Mouse (Mus musculus) intestine, embryonic 15.5 days (tissue): ENCODE measurements around the gene Slc5a5. TPM values are rescaled to one million over a fixed set of nuclear protein-coding genes. Genes with fewer than 3 reads are reported as not detected.

ENCODE experiments used
- ATAC-seq: fragments of 200-750 bp; cut with Nextera tagmentation; 2 replicates; pipeline ENCODE4 v1.8.0; 2017; ENCODE audit warnings: moderate TSS enrichment, moderate library complexity
- H3K27ac ChIP-seq: fragments of 300-500 bp; sonication (generic); 2 replicates; pipeline ENCODE4 v1.5.1; 2015; ENCODE audit warnings: mild to moderate bottlenecking, inconsistent platforms
- H3K27me3 ChIP-seq: fragments of 300-500 bp; sonication (generic); replicated peaks from 2 replicates; pipeline ENCODE4 v1.6.1; 2015; ENCODE audit warnings: inconsistent platforms
- H3K36me3 ChIP-seq: fragments of 300-500 bp; sonication (generic); 2 replicates; pipeline ENCODE4 v1.6.1; 2015; ENCODE audit warnings: inconsistent platforms
- H3K4me1 ChIP-seq: fragments of 300-500 bp; sonication (generic); replicated peaks from 2 replicates; pipeline ENCODE4 v1.6.1; 2015; ENCODE audit warnings: inconsistent platforms
- H3K4me2 ChIP-seq: fragments of 300-500 bp; sonication (generic); replicated peaks from 2 replicates; pipeline ENCODE4 v1.6.1; 2015; ENCODE audit warnings: mild to moderate bottlenecking, inconsistent platforms
- H3K4me3 ChIP-seq: fragments of 300-500 bp; sonication (generic); replicated peaks from 2 replicates; pipeline ENCODE4 v1.5.1; 2015; ENCODE audit warnings: inconsistent platforms
- H3K9ac ChIP-seq: fragments of 300-500 bp; sonication (generic); 2 replicates; pipeline ENCODE4 v1.6.1; 2015; ENCODE audit warnings: inconsistent platforms
- H3K9me3 ChIP-seq: fragments of 300-500 bp; sonication (generic); 2 replicates; pipeline ENCODE4 v1.6.1; 2016; ENCODE audit warnings: inconsistent platforms
- WGBS: fragments of 180-500 bp; shearing (Covaris S2); methylation state at CpG from one replicate; pipeline ENCODE4 v1.1.7; 2015; 5-methylcytosine and 5-hydroxymethylcytosine counted together
- polyA plus RNA-seq: library from polyadenylated mRNA; unstranded; fragments of >200 nt; fragmentation: Nextera tagmentation; extraction: Ambion mirVana; gene quantifications from 2 replicates; pipeline ENCODE4 v1.2.1, GENCODE M21; 2015

Gene Slc5a5
- polyA plus RNA-seq, 1 experiment from 2014 or later, result 0.40 TPM

DNA sequence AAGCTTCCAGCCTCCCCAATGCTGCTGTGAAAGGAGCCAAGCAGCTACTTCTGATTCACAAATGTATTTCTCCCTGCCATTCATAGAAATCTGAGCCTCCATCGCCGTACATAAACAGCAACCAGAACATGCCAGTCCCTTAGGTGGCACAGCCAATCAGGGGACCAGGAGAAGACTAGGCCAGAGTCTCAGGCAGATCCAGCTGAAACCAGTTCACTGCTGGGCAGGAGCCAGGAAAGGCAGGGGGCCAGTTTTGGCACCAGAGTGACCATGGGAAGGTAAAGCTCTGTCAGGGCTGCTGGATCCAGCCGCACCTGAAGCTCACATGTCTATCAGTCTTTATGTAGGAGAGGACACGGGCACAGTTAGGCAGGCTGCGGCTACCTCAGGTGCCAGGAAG is 1.9 kb downstream of the Slc5a5 start:
- 95% methylated on average over 5 of the region's 5 CpGs for WGBS
- H3K9me3 ChIP-seq, result no peaks in the 10 kb centered on the region
- peaks cover 42% of the 10 kb centered on the region for H3K27me3 ChIP-seq
- H3K4me3 ChIP-seq, result no peak overlapping the region
- H3K4me1 ChIP-seq, result peaks cover 20% of the 10 kb centered on the region
- peaks cover 21% of the 10 kb centered on the region for H3K36me3 ChIP-seq
- no peak overlapping the region for H3K9ac ChIP-seq
- H3K27ac ChIP-seq, result no peak overlapping the region
- H3K4me2 ChIP-seq, result no peak overlapping the region
- no peak for ATAC-seq

DNA sequence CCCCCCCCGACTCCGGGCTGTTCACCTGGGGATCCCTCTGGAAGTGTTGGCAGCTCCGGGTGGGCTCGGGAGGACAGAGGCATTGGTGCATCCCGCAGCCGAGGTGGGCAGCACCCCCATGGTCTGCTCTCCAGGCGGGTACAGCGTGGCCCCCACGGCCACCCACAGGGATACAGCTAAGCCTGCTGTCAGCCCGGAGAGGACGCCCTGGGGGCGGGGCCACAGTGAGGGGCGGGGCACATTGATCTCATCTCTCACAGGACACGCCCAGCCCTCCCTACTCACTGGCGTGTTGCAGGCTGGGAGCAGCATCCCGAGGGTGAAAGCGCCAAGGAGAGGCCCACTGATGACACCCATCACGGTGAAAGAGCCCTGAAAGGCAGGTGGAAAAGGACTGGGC is 4.9 kb downstream of the Slc5a5 start:
- H3K4me3 ChIP-seq, result no peak overlapping the region
- ATAC-seq, result no peak

DNA sequence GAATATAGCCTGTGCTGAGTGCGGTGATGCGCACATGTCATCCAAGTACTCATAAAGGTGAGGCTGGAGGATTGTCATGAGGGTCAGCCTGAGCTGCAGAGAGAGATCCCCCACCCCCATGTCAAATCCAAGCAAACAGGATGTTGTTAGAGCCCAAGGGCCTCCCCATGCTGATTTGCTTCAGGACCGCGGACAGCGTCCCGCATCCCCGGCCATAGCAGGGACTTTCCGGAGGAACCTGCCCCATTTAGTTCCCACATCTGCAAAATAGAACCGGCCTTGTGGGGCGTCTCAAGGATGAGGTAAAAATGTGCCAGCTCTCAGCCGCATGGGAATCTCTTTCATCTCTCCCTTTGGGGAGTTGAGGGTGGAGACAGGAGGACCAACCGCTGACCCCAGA is 6.9 kb downstream of the Slc5a5 start:
- Histone ChIP-seq H3K9ac (no peak overlapping the region), H3K4me3 (no peak overlapping the region), H3K27ac (no peak overlapping the region), H3K36me3 (no peaks in the 10 kb centered on the region), H3K27me3 (peaks cover 12% of the 10 kb centered on the region; the same call in 1 of the 2 replicates), H3K9me3 (no peaks in the 10 kb centered on the region), H3K4me2 (no peak overlapping the region), H3K4me1 (0 out of 2 replicates have a peak, but pooled peaks cover 4% of the 10 kb centered on the region)
- no peak for ATAC-seq
- 17% methylated on average over 12 of the region's 12 CpGs for WGBS

More for the DNA sequence above, 4.9 kb downstream of the Slc5a5 start:
- no peak overlapping the region for H3K9ac ChIP-seq
- H3K27me3 ChIP-seq, result peaks cover 33% of the 10 kb centered on the region
- H3K4me2 ChIP-seq, result peak overlapping the region; percentile 37
- WGBS, result 9% methylated on average over 17 of the region's 18 CpGs
- H3K4me1 ChIP-seq, result peaks cover 11% of the 10 kb centered on the region
- H3K9me3 ChIP-seq, result no peaks in the 10 kb centered on the region
- H3K36me3 ChIP-seq, result no peaks in the 10 kb centered on the region
- no peak overlapping the region for H3K27ac ChIP-seq

DNA sequence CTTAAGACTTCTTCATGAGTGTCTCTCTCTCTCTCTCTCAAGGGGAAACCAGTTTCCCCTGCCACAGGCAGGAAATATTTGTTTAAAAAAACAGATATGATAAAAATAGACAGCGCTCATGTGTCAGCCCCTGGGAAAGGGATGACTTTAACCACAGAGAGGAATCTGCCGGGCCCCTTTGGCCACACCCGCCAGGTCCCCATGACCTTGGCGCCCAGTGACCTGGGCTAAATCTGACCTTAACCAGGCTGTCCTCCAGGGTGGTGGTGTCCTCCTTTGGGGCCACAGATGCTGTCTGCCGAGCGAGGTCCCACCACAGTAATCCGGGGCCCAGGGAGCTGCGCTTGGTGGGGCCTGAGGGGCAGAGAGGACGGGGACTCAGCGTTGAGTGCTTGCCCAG is 7.9 kb downstream of the Slc5a5 start:
- Histone ChIP-seq H3K4me3 (no peak overlapping the region), H3K9ac (no peak overlapping the region), H3K9me3 (no peaks in the 10 kb centered on the region), H3K27ac (no peak overlapping the region), H3K4me1 (0 out of 2 replicates have a peak, but pooled peaks cover 4% of the 10 kb centered on the region), H3K27me3 (peaks cover 7% of the 10 kb centered on the region; the same call in 1 of the 2 replicates), H3K36me3 (no peaks in the 10 kb centered on the region), H3K4me2 (no peak overlapping the region)
- ATAC-seq, result no peak
- WGBS, result 79% methylated on average over 10 of the region's 10 CpGs

DNA sequence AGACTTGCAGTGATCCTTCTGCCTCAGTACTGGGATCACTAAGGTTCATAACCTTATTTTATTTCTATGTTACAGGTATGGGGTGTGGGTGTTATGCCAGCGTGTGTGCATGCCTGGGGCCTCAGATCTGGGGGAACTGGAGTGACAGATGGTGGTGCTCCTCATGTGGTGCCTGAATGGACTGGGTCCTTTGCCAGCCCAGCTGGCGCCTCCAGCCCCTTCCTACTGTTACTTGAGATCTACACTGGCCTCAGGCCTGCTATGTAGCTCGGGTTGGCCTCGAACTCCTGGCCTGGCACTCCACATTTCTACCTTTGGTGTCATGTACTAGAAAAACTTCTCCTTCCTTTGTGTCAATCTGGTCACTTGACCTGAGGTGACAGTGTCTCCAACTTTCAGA is 8.4 kb downstream of the Slc5a5 start:
- H3K9me3 ChIP-seq, result no peaks in the 10 kb centered on the region
- no peak overlapping the region for H3K4me2 ChIP-seq
- no peak overlapping the region for H3K4me3 ChIP-seq
- WGBS, result 77% methylated on average over 4 of the region's 4 CpGs
- ATAC-seq, result no peak
- H3K27me3 ChIP-seq, result peaks cover 8% of the 10 kb centered on the region; the same call in 1 of the 2 replicates
- no peak overlapping the region for H3K9ac ChIP-seq
- no peaks in the 10 kb centered on the region for H3K36me3 ChIP-seq
- no peak overlapping the region for H3K27ac ChIP-seq
- H3K4me1 ChIP-seq, result 0 out of 2 replicates have a peak, but pooled peaks cover 4% of the 10 kb centered on the region

DNA sequence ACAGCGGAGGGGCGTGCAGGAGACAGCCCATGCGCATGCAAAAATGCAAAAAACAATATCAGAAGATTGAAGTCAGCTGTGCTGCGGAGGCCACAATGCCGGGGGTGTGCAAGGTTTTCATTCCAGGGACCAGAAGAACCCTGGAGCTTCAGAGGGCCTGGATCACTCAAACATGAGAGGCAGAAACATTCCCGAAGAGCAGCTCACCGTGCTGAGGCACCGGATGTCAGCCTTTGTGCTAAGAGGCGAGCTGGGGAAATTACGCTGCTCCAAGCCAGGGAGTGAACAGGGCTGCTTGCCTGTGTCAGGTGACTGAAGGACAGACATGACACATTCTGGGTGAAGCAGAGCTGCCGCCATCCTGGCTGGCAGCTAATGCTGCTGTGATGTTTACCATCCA is 12.0 kb downstream of the Slc5a5 start:
- Histone ChIP-seq H3K27me3 (0 out of 2 replicates have a peak, but pooled peaks cover 4% of the 10 kb centered on the region), H3K9ac (no peak overlapping the region), H3K27ac (no peak overlapping the region), H3K36me3 (no peaks in the 10 kb centered on the region), H3K4me1 (no peaks in the 10 kb centered on the region), H3K4me3 (no peak overlapping the region), H3K9me3 (no peaks in the 10 kb centered on the region), H3K4me2 (no peak overlapping the region)
- 29% methylated on average over 11 of the region's 11 CpGs for WGBS
- ATAC-seq, result no peak

DNA sequence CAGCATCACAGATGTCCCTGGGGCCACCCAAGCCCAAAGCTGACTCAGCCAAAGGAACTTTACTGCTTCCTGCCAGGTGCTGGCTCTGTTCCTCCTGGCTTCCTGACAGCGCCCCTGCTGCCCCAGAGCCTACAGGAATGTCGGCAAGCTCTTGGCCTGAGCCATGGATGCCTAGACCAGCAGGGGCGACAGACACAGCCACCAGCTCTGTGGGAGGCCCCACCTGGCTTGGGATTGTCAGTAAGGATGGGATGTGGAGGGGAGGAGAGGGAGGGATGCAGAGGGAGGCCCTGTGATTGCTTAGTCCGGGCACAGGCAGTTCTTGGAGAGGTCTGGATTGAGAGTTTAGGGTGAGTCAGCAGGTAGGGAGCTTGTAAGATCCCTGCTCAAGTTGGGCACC is 12.4 kb downstream of the Slc5a5 start:
- Histone ChIP-seq H3K27ac (no peak overlapping the region), H3K27me3 (0 out of 2 replicates have a peak, but pooled peaks cover 4% of the 10 kb centered on the region), H3K4me1 (no peaks in the 10 kb centered on the region), H3K4me2 (no peak overlapping the region), H3K9me3 (no peaks in the 10 kb centered on the region), H3K4me3 (no peak overlapping the region), H3K36me3 (no peaks in the 10 kb centered on the region), H3K9ac (no peak overlapping the region)
- WGBS, result 9% methylated on average over 4 of the region's 4 CpGs
- ATAC-seq, result peak; percentile 15; the same call in 1 of the 2 replicates

DNA sequence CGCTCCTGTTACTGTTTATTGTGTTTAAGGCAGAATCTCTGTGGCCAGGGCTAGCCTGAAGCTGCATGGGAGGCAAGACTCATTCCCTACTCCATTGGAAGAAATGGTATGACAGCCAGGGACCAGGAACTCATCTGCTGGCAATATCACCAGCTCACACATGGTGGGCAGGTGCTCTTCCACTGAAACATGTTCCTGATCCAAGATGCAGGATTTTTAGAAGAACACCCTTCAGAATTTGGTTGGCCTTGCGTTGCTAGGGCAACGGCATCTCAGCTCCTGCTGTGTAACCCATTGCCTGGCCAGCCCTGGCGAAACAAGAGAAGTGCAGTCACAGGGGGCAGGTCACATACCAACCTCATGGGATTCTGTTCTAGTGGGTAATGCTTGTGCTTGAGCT is 13.1 kb downstream of the Slc5a5 start:
- 61% methylated on average over 4 of the region's 4 CpGs for WGBS
- 0 out of 2 replicates have a peak, but pooled peaks cover 4% of the 10 kb centered on the region for H3K27me3 ChIP-seq
- no peak for ATAC-seq
- H3K4me3 ChIP-seq, result no peak overlapping the region
- no peak overlapping the region for H3K27ac ChIP-seq
- H3K4me1 ChIP-seq, result no peaks in the 10 kb centered on the region
- H3K9ac ChIP-seq, result no peak overlapping the region
- no peaks in the 10 kb centered on the region for H3K36me3 ChIP-seq
- H3K9me3 ChIP-seq, result no peaks in the 10 kb centered on the region
- no peak overlapping the region for H3K4me2 ChIP-seq

DNA sequence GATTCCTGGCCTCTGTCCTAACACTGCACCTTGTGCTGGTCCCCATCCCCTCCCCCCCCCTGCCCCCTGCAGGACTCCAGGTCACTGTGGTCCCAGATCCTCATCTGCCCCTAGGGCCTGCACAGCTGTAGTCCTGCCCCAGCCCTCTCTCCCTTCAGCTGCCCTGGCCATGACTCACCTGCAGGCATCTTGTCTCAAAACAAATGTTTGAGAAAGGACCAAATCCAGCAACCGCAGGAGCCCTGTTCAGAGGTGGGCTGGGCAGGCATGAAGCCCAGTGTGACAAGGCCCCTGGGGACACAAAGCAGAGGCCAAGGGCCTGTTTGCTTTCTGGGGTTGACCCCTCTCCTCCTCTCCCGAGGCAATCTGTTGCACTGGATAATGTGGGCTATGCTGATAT is 14.4 kb downstream of the Slc5a5 start:
- Histone ChIP-seq H3K4me2 (no peak overlapping the region), H3K36me3 (no peaks in the 10 kb centered on the region), H3K27ac (no peak overlapping the region), H3K9me3 (no peaks in the 10 kb centered on the region), H3K4me1 (no peaks in the 10 kb centered on the region), H3K27me3 (0 out of 2 replicates have a peak, but pooled peaks cover 4% of the 10 kb centered on the region), H3K4me3 (no peak overlapping the region), H3K9ac (no peak overlapping the region)
- 39% methylated on average over 2 of the region's 2 CpGs for WGBS
- no peak for ATAC-seq

DNA sequence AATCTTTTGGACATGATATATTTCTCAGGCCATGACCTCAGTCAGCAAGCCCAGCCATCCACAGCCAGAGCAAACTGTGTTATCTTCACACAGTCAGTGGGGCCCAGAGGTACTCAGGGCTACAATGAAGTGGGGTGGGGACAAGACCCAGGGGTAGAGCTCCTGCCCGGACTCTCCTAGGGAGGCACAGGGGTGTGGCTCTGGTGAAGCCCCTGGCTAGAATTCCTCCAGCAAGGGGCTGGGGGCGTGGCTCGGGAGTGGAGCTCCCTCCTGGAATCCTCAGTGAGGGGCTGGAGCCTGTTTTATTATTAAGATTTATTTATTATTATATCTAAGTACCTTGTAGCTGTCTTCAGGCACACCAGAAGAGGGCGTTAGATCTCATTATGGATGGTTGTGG is 16.2 kb downstream of the Slc5a5 start:
- H3K27ac ChIP-seq, result no peak overlapping the region
- H3K4me3 ChIP-seq, result no peak overlapping the region
- 47% methylated on average over 4 of the region's 4 CpGs for WGBS
- no peaks in the 10 kb centered on the region for H3K9me3 ChIP-seq
- H3K36me3 ChIP-seq, result no peaks in the 10 kb centered on the region
- no peak overlapping the region for H3K4me2 ChIP-seq
- H3K9ac ChIP-seq, result no peak overlapping the region
- H3K4me1 ChIP-seq, result peaks cover 5% of the 10 kb centered on the region; the same call in 1 of the 2 replicates
- H3K27me3 ChIP-seq, result 0 out of 2 replicates have a peak, but pooled peaks cover 4% of the 10 kb centered on the region
- no peak for ATAC-seq

DNA sequence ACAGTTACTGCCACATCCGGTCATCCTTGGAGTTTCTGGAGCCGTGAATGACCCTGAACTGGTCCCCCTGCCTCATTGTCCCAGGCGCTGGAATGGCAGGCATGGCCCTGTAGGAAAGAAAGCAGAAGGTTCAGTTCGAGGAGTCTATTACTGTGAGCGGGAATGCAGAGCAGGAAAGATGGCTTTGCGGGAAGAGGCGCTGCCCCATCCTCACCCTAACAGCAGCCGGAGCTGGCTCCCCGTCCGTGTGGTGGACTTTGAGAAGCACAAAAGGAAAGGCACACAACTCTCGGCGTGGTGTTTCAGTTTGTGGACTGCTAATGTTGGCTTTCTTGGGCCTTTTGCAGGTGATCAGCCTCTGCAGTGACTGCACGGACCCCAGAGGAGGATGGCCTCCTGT is 18.1 kb downstream of the Slc5a5 start:
- WGBS, result 93% methylated on average over 13 of the region's 13 CpGs
- no peak overlapping the region for H3K9ac ChIP-seq
- no peaks in the 10 kb centered on the region for H3K9me3 ChIP-seq

DNA sequence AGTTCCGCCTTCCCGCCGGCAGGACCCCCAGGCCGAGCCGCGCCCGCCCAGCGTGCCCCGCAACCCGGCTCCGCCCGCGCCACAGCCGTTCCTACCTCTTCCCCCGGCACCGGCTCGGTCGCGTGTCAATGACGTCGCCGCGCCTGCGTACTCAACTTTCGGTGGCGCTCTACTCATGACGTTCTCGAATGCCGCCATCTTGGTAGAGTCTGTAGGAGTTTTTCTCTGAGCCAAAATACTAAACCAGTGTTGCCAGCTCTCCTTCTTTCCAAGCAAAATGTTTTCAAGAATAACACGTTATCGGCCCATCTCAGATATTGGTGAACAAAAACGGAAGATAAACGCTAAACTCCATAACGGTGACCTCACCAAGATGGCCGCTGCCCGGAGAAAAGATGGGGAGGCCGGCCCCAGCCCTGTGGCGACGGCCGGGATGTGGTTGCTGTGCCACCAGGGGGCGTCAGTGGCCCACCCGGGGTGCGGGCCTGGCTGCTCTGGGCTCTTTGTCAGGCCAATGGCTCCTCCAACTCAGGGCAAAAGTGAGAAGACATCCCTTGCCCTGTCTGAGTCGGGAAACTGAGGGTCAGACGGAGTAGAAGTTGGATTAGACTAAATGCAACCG is 19.1 kb downstream of the Slc5a5 start, which contains the start of gene Ccdc124:
Gene Ccdc124, minus strand, starts transcription at position 572 of the 622 bp plus-strand sequence.
- Histone ChIP-seq H3K27ac (peak within 1 kb of the TSS; percentile 71), H3K9me3 (no peaks in the 10 kb centered on the region), H3K4me3 (peak within 1 kb of the TSS; percentile 83), H3K36me3 (no peaks in the 10 kb centered on the region), H3K4me2 (peak within 1 kb of the TSS; percentile 83), H3K4me1 (peaks cover 18% of the 10 kb centered on the region), H3K27me3 (no peaks in the 10 kb centered on the region), H3K9ac (peak within 1 kb of the TSS; percentile 69)
- peak; percentile 92 for ATAC-seq
- under 1% methylated on average over 46 of the region's 46 CpGs for WGBS

More for the DNA sequence above, 18.1 kb downstream of the Slc5a5 start:
- Histone ChIP-seq H3K4me1 (peaks cover 9% of the 10 kb centered on the region; the same call in 1 of the 2 replicates), H3K4me3 (no peak overlapping the region), H3K27me3 (0 out of 2 replicates have a peak, but pooled peaks cover 2% of the 10 kb centered on the region), H3K36me3 (no peaks in the 10 kb centered on the region), H3K27ac (no peak overlapping the region), H3K4me2 (no peak overlapping the region)
- ATAC-seq, result no peak
